Mouse (Mus musculus) neural tube, embryonic 15.5 days (tissue): Measurements from ENCODE around the gene Tnnt1. TPM values are rescaled to one million over a fixed set of nuclear protein-coding genes. Genes with fewer than 3 reads are reported as not detected.
"Not testable (repeated sequence)": the region's sequence is repeated elsewhere in the genome, so short reads cannot be mapped to it uniquely, and the experiment has no call there.

Experiments used
- ATAC-seq: fragments of 200-750 bp; cut with Nextera tagmentation; 2 replicates; pipeline ENCODE4 v1.8.0; 2017; ENCODE audit warnings: mild to moderate bottlenecking, moderate TSS enrichment, moderate library complexity; ENCODE audit not compliant: low FRiP score
- H3K27ac ChIP-seq: fragments of 300-500 bp; sonication (generic); replicated peaks from 2 replicates; pipeline ENCODE4 v1.5.1; 2015; ENCODE audit warnings: mild to moderate bottlenecking, inconsistent platforms
- H3K27me3 ChIP-seq: fragments of 300-500 bp; sonication (generic); replicated peaks from 2 replicates; pipeline ENCODE4 v1.6.1; 2015; ENCODE audit warnings: inconsistent platforms
- H3K36me3 ChIP-seq: fragments of 300-500 bp; sonication (generic); 2 replicates; pipeline ENCODE4 v1.6.1; 2015; ENCODE audit warnings: inconsistent platforms
- H3K4me1 ChIP-seq: fragments of 300-500 bp; sonication (generic); 2 replicates; pipeline ENCODE4 v1.6.1; 2015; ENCODE audit warnings: inconsistent platforms
- H3K4me2 ChIP-seq: fragments of 300-500 bp; sonication (generic); 2 replicates; pipeline ENCODE4 v1.6.1; 2015; ENCODE audit warnings: inconsistent platforms, mild to moderate bottlenecking, moderate library complexity
- H3K4me3 ChIP-seq: fragments of 300-500 bp; sonication (generic); replicated peaks from 2 replicates; pipeline ENCODE4 v1.5.1; 2015; ENCODE audit warnings: mild to moderate bottlenecking, inconsistent platforms
- H3K9ac ChIP-seq: fragments of 300-500 bp; sonication (generic); replicated peaks from 2 replicates; pipeline ENCODE4 v1.6.1; 2015; ENCODE audit warnings: mild to moderate bottlenecking, inconsistent platforms
- H3K9me3 ChIP-seq: fragments of 300-500 bp; sonication (generic); replicated peaks from 2 replicates; pipeline ENCODE4 v1.6.1; 2016; ENCODE audit warnings: inconsistent platforms
- WGBS: fragments of 180-500 bp; shearing (Covaris S2); methylation state at CpG from one replicate; pipeline ENCODE4 v1.1.7; 2015; ENCODE audit warnings: mixed read lengths; 5-methylcytosine and 5-hydroxymethylcytosine counted together
- polyA plus RNA-seq: library from polyadenylated mRNA; unstranded; fragments of >200 nt; fragmentation: Nextera tagmentation; extraction: Ambion mirVana; gene quantifications from 2 replicates; pipeline ENCODE4 v1.2.1, GENCODE M21; 2015

The Tnnt1 gene
- polyA plus RNA-seq, 1 experiment from 2014 or later: 29.5 TPM

GRCm38 (mm10) chr7:4536369-4536768 lies 20.2 kb upstream of the Tnnt1 start:
- Histone ChIP-seq H3K27ac (no peak overlapping the region), H3K4me2 (no peak overlapping the region), H3K27me3 (peaks cover 6% of the 10 kb centered on the region; the same call in 1 of the 2 replicates), H3K4me1 (0 out of 2 replicates have a peak, but pooled peaks cover 4% of the 10 kb centered on the region), H3K36me3 (peaks cover 23% of the 10 kb centered on the region), H3K4me3 (no peak overlapping the region), H3K9me3 (no peaks in the 10 kb centered on the region), H3K9ac (no peak overlapping the region)
- ATAC-seq: no peak
- 89% methylated on average over 4 of the region's 4 CpGs for WGBS

DNA sequence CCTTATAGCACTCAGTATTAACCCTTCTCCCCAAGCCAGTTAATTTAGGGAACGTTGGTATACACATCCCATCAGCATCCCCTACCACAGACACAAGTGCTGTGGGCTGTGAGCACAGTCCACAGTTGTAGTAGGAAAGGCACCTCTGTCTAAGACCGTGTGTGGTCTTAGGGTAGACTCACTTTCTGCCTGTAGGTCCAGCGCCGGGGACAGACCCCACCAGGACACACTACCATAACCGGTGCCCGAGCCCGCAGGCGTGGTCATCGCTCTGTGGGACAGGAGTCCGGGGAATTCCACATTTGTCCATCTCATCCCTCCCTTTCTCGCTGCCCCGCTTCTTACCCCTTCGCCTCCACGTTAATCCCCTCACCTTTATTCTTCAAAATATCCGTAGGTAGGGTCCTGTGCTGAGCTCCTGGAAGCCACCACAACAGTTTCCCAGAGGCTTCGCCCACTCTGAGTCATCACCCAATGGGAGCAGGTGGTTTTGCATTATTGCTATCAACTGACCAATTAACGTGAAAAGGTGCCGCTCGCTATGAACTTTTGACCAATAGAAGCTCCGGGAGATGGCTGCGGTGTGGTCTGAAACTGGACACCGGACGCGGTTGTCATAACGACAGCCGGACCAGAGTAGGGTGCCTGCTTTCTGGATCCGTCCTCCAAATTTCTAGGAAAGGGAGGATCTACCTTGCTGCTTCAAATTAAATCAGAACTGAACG lies 16.0 kb upstream of the Tnnt1 start, which contains the start of gene Dnaaf3:
Gene Dnaaf3 (minus strand): TSS at position 449 of the 725 bp plus-strand sequence.
- 0 out of 2 replicates have a peak, but pooled peaks have one; percentile 35 for ATAC-seq
- Histone ChIP-seq H3K9me3 (no peaks in the 10 kb centered on the region), H3K27ac (no peak within 1 kb of the TSS), H3K4me3 (peak within 1 kb of the TSS; percentile 26), H3K27me3 (peaks cover 6% of the 10 kb centered on the region; the same call in 1 of the 2 replicates), H3K4me2 (peak within 1 kb of the TSS; percentile 51), H3K9ac (peak within 1 kb of the TSS; percentile 24; the same call in 1 of the 2 replicates), H3K4me1 (peaks cover 7% of the 10 kb centered on the region), H3K36me3 (no peaks in the 10 kb centered on the region)
- 2% methylated on average over 28 of the region's 28 CpGs for WGBS

GRCm38 (mm10) chr7:4530166-4530565 lies 14.0 kb upstream of the Tnnt1 start:
- not testable (repeated sequence) for H3K4me2 ChIP-seq, H3K4me3 ChIP-seq, ATAC-seq, H3K27me3 ChIP-seq, H3K9me3 ChIP-seq, H3K36me3 ChIP-seq, H3K9ac ChIP-seq, H3K27ac ChIP-seq
- WGBS: 63% methylated on average over 8 of the region's 8 CpGs
- peaks cover 20% of the 10 kb centered on the region for H3K4me1 ChIP-seq

GRCm38 (mm10) chr7:4527302-4527689 lies 11.1 kb upstream of the Tnnt1 start:
- H3K27me3 ChIP-seq: peaks cover 6% of the 10 kb centered on the region; the same call in 1 of the 2 replicates
- no peaks in the 10 kb centered on the region for H3K36me3 ChIP-seq
- H3K9me3 ChIP-seq: no peaks in the 10 kb centered on the region
- H3K9ac ChIP-seq: peak overlapping the region; percentile 31; the same call in 1 of the 2 replicates
- no peak overlapping the region for H3K4me3 ChIP-seq
- no peak for ATAC-seq
- 51% methylated on average over 18 of the region's 18 CpGs for WGBS
- H3K4me1 ChIP-seq: peaks cover 20% of the 10 kb centered on the region
- peak overlapping the region; percentile 57 for H3K4me2 ChIP-seq
- no peak overlapping the region for H3K27ac ChIP-seq

DNA sequence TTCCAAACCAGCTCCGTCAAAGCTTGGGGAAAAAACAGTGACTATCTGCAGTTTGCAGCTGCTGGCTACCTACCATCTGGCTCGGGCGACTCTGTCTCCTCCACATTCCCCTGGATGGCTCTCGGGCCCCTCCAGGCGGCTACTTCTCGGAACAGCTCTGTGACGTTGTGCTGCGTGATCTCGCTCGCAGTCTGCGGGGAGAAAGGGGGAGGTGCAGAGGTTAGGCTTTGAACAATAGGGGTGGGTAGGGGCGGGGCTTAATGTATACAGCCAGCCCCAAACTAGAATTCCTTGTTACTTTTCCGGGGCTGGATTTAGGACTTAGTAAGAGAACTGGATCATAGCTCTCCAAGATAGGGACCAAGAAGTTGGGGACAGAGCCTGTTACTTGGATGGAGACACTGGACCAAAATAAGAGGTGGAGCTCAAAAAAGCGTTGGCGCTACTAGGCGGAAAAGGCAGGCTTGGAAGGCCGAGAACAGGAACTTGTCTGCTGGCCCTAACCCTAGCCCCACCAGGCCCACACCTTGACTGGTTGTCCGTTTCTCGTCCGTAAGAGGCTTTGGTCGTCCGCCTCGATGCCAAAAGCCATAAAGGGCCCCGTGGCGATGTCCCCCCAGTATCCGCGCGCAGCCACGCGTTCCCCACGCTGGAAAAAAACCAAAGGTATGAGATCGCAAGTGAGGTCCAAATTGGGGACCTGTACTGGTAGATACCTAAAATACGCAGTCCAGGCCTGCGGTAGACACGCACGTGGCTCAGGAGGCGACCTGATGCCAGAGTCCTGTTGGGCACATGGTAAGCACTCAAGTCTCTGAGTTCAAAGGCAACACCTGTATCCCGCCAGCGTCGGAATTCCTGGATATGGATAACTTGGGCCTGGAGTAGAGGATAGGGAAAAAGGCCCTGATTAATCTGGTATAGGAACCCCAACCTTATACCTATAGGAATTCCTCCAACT lies 10.4 kb upstream of the Tnnt1 start:
- H3K4me1 ChIP-seq: peaks cover 17% of the 10 kb centered on the region
- peak overlapping the region; percentile 57 for H3K4me2 ChIP-seq
- H3K36me3 ChIP-seq: no peaks in the 10 kb centered on the region
- H3K27ac ChIP-seq: peak overlapping the region; percentile 34; the same call in 1 of the 2 replicates
- peaks cover 5% of the 10 kb centered on the region for H3K27me3 ChIP-seq
- WGBS: 26% methylated on average over 40 of the region's 40 CpGs
- ATAC-seq: peak; percentile 95
- peak overlapping the region; percentile 31 for H3K9ac ChIP-seq
- H3K4me3 ChIP-seq: peak overlapping the region; percentile 30
- no peaks in the 10 kb centered on the region for H3K9me3 ChIP-seq

- H3K4me2 ChIP-seq, H3K9ac ChIP-seq, H3K4me3 ChIP-seq, H3K27ac ChIP-seq, H3K36me3 ChIP-seq, H3K9me3 ChIP-seq, ATAC-seq: not testable (repeated sequence)
- peaks cover 27% of the 10 kb centered on the region for H3K4me1 ChIP-seq
- 71% methylated on average over 15 of the region's 15 CpGs for WGBS
- H3K27me3 ChIP-seq: peaks cover 14% of the 10 kb centered on the region
These were observed 8.2 kb upstream of the Tnnt1 start, which contains the start of gene Tnni3 for GRCm38 (mm10) chr7:4524212-4524922. Tnni3 (minus strand) TSS chr7:4524229.

- no peak overlapping the region for H3K27ac ChIP-seq
- H3K36me3 ChIP-seq: no peaks in the 10 kb centered on the region
- H3K9me3 ChIP-seq: no peaks in the 10 kb centered on the region
- H3K9ac ChIP-seq: no peak overlapping the region
- no peak overlapping the region for H3K4me2 ChIP-seq
- H3K4me1 ChIP-seq: peaks cover 27% of the 10 kb centered on the region
- 92% methylated on average over 33 of the region's 33 CpGs for WGBS
- no peak for ATAC-seq
- H3K27me3 ChIP-seq: peaks cover 14% of the 10 kb centered on the region
- H3K4me3 ChIP-seq: no peak overlapping the region
These were observed 7.3 kb upstream of the Tnnt1 start for GRCm38 (mm10) chr7:4523205-4524130.

DNA sequence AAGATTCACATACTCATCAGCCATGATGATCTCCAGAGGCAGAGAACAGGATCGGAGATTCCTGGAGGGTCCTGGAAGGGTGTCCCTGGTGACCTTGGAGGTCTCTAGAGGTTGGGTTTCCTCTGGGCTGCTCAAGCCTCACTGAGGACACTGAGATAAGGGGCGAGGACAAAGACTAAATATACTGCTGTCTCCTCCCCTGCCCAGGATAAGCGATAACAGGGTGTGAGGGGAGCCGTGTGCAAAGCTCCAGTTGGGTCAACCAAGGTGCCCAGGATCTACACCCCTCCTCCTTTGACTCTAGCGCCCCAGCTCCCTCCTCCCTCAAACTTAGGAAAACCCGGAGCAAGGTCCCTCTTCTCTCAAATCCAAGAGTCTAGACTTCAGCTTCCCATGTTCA lies 6.1 kb upstream of the Tnnt1 start:
- ATAC-seq: no peak
- H3K4me1 ChIP-seq: peaks cover 25% of the 10 kb centered on the region
- WGBS: 81% methylated on average over 6 of the region's 6 CpGs
- H3K9me3 ChIP-seq: no peaks in the 10 kb centered on the region
- no peak overlapping the region for H3K4me2 ChIP-seq
- no peak overlapping the region for H3K27ac ChIP-seq
- H3K9ac ChIP-seq: no peak overlapping the region
- H3K36me3 ChIP-seq: no peaks in the 10 kb centered on the region
- peaks cover 14% of the 10 kb centered on the region for H3K27me3 ChIP-seq
- no peak overlapping the region for H3K4me3 ChIP-seq

DNA sequence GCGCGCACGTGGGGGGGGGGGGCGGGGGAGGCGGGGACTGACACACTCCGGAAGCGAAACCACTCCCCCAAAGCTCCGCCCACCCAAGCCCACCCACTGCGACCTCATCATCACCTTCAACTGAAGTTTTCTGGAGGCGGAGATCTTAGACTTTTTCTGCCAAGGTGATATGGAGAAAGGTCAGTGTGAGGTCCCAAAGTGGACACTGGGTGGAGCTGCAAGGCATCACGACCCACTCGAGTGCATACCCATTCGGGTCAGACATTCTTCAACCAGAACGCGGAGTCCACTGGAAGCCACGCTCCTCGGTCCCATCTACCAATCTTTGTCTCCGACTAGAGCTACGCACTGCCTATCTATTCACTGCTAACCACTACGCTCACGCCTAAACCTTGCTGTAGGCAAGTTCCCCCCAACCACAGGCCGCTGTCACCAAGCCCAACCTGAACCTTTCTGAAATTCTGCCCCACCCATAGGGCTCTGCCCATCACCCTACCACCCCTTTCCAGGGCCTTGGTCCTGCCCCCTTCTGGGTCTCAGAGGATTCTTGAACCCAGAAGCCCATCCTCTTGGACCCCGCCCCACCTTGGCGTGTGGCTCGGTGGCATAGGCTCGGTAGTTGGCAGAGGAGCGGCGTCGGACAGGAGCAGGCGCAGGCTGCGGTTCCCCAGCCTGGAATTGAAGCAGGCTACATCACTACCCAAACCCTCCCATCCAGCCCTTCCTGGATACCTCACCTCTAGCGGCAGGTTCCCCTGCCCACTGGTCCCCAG lies 5.2 kb upstream of the Tnnt1 start:
- Histone ChIP-seq H3K9ac (0 out of 2 replicates have a peak overlapping the region, but pooled peaks have one; percentile 34), H3K27me3 (peaks cover 14% of the 10 kb centered on the region), H3K27ac (no peak overlapping the region), H3K4me1 (peaks cover 17% of the 10 kb centered on the region), H3K36me3 (no peaks in the 10 kb centered on the region), H3K4me2 (peak overlapping the region; percentile 55), H3K9me3 (no peaks in the 10 kb centered on the region), H3K4me3 (peak overlapping the region; percentile 23)
- ATAC-seq: no peak
- WGBS: 31% methylated on average over 32 of the region's 32 CpGs

DNA sequence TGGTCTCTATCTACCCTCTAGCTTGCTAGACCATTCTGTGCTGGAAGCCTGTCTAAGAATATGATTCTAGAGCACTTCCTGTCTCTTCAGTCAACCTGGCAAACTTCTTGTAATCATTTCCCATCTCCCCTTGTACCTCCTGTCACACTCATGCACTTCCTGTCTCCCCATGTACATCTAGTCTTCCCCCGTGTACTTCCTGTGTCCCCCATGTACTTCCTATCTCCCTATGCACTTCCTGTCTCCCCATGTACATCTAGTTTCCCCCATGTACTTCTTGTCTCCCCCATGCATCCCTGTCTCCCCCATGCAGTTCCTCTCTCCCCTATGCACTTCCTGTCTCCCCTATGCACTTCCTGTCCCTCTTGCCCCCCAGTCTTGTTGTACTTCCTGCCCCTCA lies 2.3 kb upstream of the Tnnt1 start:
- Histone ChIP-seq H3K4me2 (no peak overlapping the region), H3K4me1 (peaks cover 11% of the 10 kb centered on the region), H3K9ac (no peak overlapping the region), H3K27me3 (peaks cover 14% of the 10 kb centered on the region), H3K36me3 (no peaks in the 10 kb centered on the region), H3K4me3 (no peak overlapping the region), H3K9me3 (no peaks in the 10 kb centered on the region), H3K27ac (no peak overlapping the region)
- ATAC-seq: no peak
- 90% methylated on average over 1 of the region's 1 CpGs for WGBS
